Mouse (Mus musculus) neutrophil, adult 59 days (primary cell): ENCODE measurements around the gene Ubac2. TPM values are rescaled to one million over a fixed set of nuclear protein-coding genes. Genes with fewer than 3 reads are reported as not detected.

ENCODE experiments used
- total RNA-seq, 2 experiments: library from RNA; stranded (reverse); gene quantifications; 1 replicate in 1 of 2; 2 replicates in 1 of 2; pipeline ENCODE4 v1.2.4; 2023

The Ubac2 gene
- 10 to 100 TPM; 21.7 to 29.8 TPM for total RNA-seq

DNA sequence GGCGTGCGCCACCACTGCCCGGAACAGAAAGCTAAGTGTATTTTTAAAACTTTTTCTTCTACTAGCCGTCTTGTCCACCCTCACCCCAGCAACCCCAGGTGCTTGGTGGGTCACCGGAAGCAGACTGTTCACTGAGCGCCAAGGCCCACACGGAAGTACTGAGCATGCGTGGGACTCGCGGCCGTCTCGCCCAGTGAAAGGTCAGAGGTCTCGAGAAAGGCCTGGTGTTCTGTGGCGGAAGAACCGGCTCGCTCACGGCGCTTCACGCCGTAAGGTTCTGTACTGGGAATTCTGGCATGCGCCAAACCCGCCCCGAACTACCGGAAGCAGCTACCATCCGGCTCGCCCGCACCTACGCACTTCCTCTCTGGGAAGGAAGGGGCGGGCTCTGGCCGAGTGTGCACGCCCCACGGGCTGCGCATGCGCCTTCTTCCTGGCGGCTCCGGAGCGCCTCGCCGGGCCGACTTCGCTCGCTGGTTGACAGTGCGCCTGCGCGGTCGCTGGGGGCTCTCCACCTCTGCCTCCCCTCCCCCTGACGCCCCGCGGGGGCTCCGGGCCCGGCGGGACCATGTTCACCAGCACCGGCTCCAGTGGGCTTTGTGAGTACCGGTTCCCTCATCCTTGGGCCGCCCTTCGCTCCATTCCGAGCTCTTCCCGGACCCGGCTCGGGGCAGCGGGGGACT, at the start of gene Ubac2:
Gene Ubac2 (plus strand): TSS at position 445 of the 683 bp plus-strand sequence.

DNA sequence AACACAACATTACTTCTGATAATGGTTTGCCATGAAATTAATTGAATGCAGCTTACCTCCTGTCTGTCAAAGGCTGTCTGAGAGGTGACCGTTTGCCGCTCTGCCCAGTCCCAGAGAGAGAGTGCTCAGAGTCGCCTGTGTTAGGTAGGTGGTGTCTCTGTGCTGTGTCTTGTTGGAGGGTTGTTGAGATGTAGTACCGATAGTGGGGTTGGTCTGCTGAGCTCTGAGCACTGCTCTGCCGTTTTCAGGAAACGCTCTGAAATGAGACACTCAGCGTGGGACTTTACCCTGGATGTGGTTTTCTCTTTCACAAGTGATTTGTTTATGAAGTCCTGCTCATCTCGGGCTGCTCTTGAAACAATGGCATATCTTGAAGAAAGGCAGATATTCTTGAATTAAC, 37.2 kb downstream of the Ubac2 start, which contains the start of gene Gpr18:
Gene Gpr18 (minus strand): TSS at position 161 of the 400 bp plus-strand sequence.

GRCm38 (mm10) chr14:121964990-121965389, 86.6 kb downstream of the Ubac2 start, which contains the start of gene Gpr183:
Gpr183 (minus strand) TSS chr14:121965195.

DNA sequence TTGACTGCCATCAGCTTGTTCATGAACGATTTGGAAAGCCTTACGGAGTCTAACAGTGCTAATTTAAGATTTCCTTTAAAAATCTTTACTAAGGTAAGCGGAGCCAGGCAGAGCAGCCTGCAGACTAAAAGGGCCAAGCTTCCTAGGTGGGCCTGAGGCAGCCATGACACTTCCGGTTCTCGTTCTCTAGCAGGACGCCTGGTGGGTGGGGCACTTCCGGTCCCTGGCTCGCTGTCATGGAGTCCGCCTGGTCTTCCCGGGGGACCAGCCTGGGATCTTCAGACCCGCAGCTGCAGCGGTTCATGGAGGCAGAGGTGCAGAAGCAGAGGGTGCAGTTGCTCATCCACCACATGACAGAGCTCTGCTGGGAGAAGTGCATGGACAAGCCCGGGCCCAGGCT, 156.0 kb downstream of the Ubac2 start, which contains the start of gene Timm8a2:
Gene Timm8a2 (plus strand): TSS at position 224 of the 400 bp plus-strand sequence.

Other genes starting within 250 kb of the Ubac2 start
- 1 to 10 TPM; 2.1 to 4.5 TPM for gene Dock9, start 80.8 kb upstream of the Ubac2 start, total RNA-seq
- gene Gpr18, start 37.2 kb downstream of the Ubac2 start, total RNA-seq: 1 to 10 TPM; 3.4 to 5.3 TPM
- gene Gpr183, start 86.6 kb downstream of the Ubac2 start, total RNA-seq: 10 to 100 TPM in 1 of 2 experiments, 1 to 10 TPM in 1; 8.7 to 12.4 TPM
- not detected for gene Timm8a2, start 156.1 kb downstream of the Ubac2 start, total RNA-seq
- gene Tm9sf2, start 228.4 kb downstream of the Ubac2 start, total RNA-seq: 10 to 100 TPM; 56.6 to 64.2 TPM